Mouse (Mus musculus) heart, adult 2 months (tissue): ENCODE results near the gene Pigu. TPM values are rescaled to one million over a fixed set of nuclear protein-coding genes. Genes with fewer than 3 reads are reported as not detected.

Experiments used
- DNase-seq, 2 experiments: peaks; one replicate each; pipeline ENCODE4 v3.0.0; 2021
- H3K27ac ChIP-seq: fragments of 200-600 bp; 2 replicates; pipeline ENCODE4 v1.8.1; 2022
- H3K27me3 ChIP-seq: fragments of 200-500 bp; 2 replicates; pipeline ENCODE4 v1.6.1; 2012; ENCODE audit warnings: mild to moderate bottlenecking, low read length, inconsistent platforms, mixed read lengths; ENCODE audit not compliant: control insufficient read depth, insufficient read depth
- H3K36me3 ChIP-seq: fragments of 200-500 bp; 2 replicates; pipeline ENCODE4 v1.6.1; 2012; ENCODE audit warnings: low read length, inconsistent platforms; ENCODE audit not compliant: control insufficient read depth, insufficient read depth
- H3K4me1 ChIP-seq: fragments of 200-500 bp; 2 replicates; pipeline ENCODE4 v1.6.1; 2011; ENCODE audit warnings: low read length; ENCODE audit not compliant: control insufficient read depth, insufficient read depth
- H3K4me3 ChIP-seq: fragments of 200-600 bp; 2 replicates; pipeline ENCODE4 v1.8.1; 2022
- H3K79me2 ChIP-seq: fragments of 200-500 bp; replicated peaks from 2 replicates; pipeline ENCODE4 v1.6.1; 2012; ENCODE audit warnings: mild to moderate bottlenecking, inconsistent platforms, low read length, moderate library complexity, mixed read lengths; ENCODE audit not compliant: control insufficient read depth, insufficient read depth
- H3K9ac ChIP-seq: fragments of 200-500 bp; 2 replicates; pipeline ENCODE4 v1.6.1; 2012; ENCODE audit warnings: low read depth, mild to moderate bottlenecking, control low read depth, inconsistent platforms, low read length, mixed read lengths
- CTCF ChIP-seq: fragments of 200-600 bp; IDR thresholded peaks from 2 replicates; pipeline ENCODE4 v1.8.1; 2022; ENCODE audit warnings: antibody characterized with exemption, mild to moderate bottlenecking, moderate library complexity
- EP300 ChIP-seq: fragments of 200-500 bp; IDR thresholded peaks from 2 replicates; pipeline ENCODE4 v1.6.1; 2011; ENCODE audit warnings: low read depth, low read length, control low read depth; ENCODE audit not compliant: insufficient read depth
- POLR2A ChIP-seq: fragments of 200-500 bp; IDR thresholded peaks from 2 replicates; pipeline ENCODE4 v1.6.1; 2011; ENCODE audit warnings: mild to moderate bottlenecking, low read depth, low read length, control low read depth; ENCODE audit not compliant: insufficient read depth
- WGBS: fragments of 180-500 bp; shearing (Covaris S2); methylation state at CpG from one replicate; pipeline ENCODE4 v1.1.7; 2018; 5-methylcytosine and 5-hydroxymethylcytosine counted together
- intact Hi-C: fragments of 180-260 bp; cut with DNase I; formaldehyde crosslinking; loops from one replicate; pipeline ENCODE4 v1.15.1; 2025
- polyA plus RNA-seq: library from polyadenylated mRNA; depleted of rRNA; stranded (reverse); fragments of >200 nt; gene quantifications from 2 replicates; pipeline ENCODE4 v1.2.3, GENCODE M21; 2012
- total RNA-seq, 2 experiments: library from RNA; stranded (reverse); gene quantifications; 2 replicates each; pipeline ENCODE4 v1.2.3; 2021

The Pigu gene
- total and polyA plus RNA-seq, 3 experiments: 26.2 to 44.8 (median 26.6) TPM

- Histone ChIP-seq H3K4me1 (peaks cover 7% of the 10 kb centered on the region), H3K36me3 (peaks cover 4% of the 10 kb centered on the region; the same call in 1 of the 2 replicates), H3K79me2 (no peaks in the 10 kb centered on the region), H3K27ac (no peak overlapping the region), H3K27me3 (no peaks in the 10 kb centered on the region), H3K4me3 (no peak overlapping the region), H3K9ac (no peak overlapping the region)
- no peak for DNase-seq
- WGBS: 87% methylated on average over 2 of the region's 2 CpGs
- TF ChIP-seq CTCF: no peak
- no peak for TF ChIP-seq EP300
- no peak for TF ChIP-seq POLR2A
- intact Hi-C loops: no loop called here
These were observed 38.6 kb downstream of the Pigu start for GRCm38 (mm10) chr2:155318618-155319017.

GRCm38 (mm10) chr2:155313671-155314070 is 43.6 kb downstream of the Pigu start:
- H3K4me3 ChIP-seq: no peak overlapping the region
- intact Hi-C loops: no loop called here
- 74% methylated on average over 6 of the region's 6 CpGs for WGBS
- peaks cover 5% of the 10 kb centered on the region; the same call in 1 of the 2 replicates for H3K4me1 ChIP-seq
- H3K36me3 ChIP-seq: no peaks in the 10 kb centered on the region
- H3K79me2 ChIP-seq: no peaks in the 10 kb centered on the region
- no peaks in the 10 kb centered on the region for H3K27me3 ChIP-seq
- H3K9ac ChIP-seq: no peak overlapping the region
- no peak for DNase-seq
- H3K27ac ChIP-seq: no peak overlapping the region
- TF ChIP-seq POLR2A: no peak
- TF ChIP-seq CTCF: no peak
- TF ChIP-seq EP300: no peak

DNA sequence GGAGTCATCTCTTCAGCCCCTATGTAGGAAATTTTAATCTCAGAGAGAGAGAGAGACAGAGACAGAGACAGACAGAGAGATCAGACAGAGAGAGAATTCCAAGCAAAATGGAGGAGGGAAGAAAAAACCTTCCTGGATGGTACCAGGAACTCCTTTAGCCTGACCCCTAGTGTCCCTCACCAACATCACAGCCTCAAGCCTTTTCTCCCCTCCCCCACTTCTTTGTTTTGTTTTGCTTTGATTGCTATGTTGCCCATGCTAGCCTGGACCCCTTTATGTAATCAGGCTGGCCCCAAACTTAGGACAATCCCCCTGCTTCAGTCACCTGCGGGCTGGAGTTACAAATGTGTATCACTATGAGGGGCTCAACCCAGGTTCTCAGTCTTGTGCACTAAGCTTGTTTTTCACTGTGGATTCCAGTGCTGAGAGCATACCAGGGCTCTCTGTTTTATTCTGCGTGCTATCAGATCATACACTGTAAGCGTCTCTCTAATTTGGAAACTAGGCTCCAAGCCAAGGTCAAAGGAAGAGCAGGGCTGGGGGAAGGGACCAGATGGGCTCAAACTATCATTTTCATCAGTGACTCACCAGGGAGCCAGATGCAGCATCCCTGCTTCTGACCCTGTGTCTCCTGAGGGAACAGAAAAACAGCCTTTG is 48.2 kb downstream of the Pigu start:
- Histone ChIP-seq H3K27me3 (no peaks in the 10 kb centered on the region), H3K79me2 (no peaks in the 10 kb centered on the region), H3K27ac (peak overlapping the region; percentile 24; the same call in 1 of the 2 replicates), H3K4me3 (no peak overlapping the region), H3K4me1 (peaks cover 5% of the 10 kb centered on the region; the same call in 1 of the 2 replicates), H3K36me3 (no peaks in the 10 kb centered on the region), H3K9ac (peak overlapping the region; percentile 36; the same call in 1 of the 2 replicates)
- DNase-seq: peak in 1 of 2 experiments; percentile 45
- intact Hi-C loops: no loop called here
- 12% methylated on average over 3 of the region's 3 CpGs for WGBS
- TF ChIP-seq EP300 (no peak), POLR2A (no peak), CTCF (peak; percentile 65)

- Histone ChIP-seq H3K79me2 (no peaks in the 10 kb centered on the region), H3K27ac (peak overlapping the region; percentile 89), H3K9ac (0 out of 2 replicates have a peak overlapping the region, but pooled peaks have one; percentile 31), H3K4me1 (peaks cover 2% of the 10 kb centered on the region; the same call in 1 of the 2 replicates), H3K4me3 (no peak overlapping the region), H3K36me3 (peaks cover 2% of the 10 kb centered on the region; the same call in 1 of the 2 replicates), H3K27me3 (no peaks in the 10 kb centered on the region)
- intact Hi-C loops: loop anchor here (5.0 kb wide), 1 partner anchor 88 kb away; no protein-coding TSS in a partner anchor
- TF ChIP-seq EP300 (0 out of 2 replicates have a peak, but pooled peaks have one; percentile 28), POLR2A (peak; percentile 45; the same call in 1 of the 2 replicates), CTCF (peak; percentile 20; the same call in 1 of the 2 replicates)
- DNase-seq: peak in 1 of 2 experiments; percentile 45
- 38% methylated on average over 4 of the region's 4 CpGs for WGBS
These were observed 57.7 kb downstream of the Pigu start for GRCm38 (mm10) chr2:155299563-155299962.

GRCm38 (mm10) chr2:155295453-155295852 is 61.8 kb downstream of the Pigu start:
- Histone ChIP-seq H3K27ac (no peak overlapping the region), H3K27me3 (no peaks in the 10 kb centered on the region), H3K9ac (no peak overlapping the region), H3K36me3 (peaks cover 2% of the 10 kb centered on the region; the same call in 1 of the 2 replicates), H3K4me1 (peaks cover 2% of the 10 kb centered on the region; the same call in 1 of the 2 replicates), H3K79me2 (no peaks in the 10 kb centered on the region), H3K4me3 (no peak overlapping the region)
- intact Hi-C loops: loop anchor here (5.0 kb wide), 1 partner anchor 92 kb away; no protein-coding TSS in a partner anchor
- WGBS: 92% methylated on average over 6 of the region's 6 CpGs
- no peak for DNase-seq
- TF ChIP-seq EP300 (no peak), POLR2A (no peak), CTCF (no peak)

DNA sequence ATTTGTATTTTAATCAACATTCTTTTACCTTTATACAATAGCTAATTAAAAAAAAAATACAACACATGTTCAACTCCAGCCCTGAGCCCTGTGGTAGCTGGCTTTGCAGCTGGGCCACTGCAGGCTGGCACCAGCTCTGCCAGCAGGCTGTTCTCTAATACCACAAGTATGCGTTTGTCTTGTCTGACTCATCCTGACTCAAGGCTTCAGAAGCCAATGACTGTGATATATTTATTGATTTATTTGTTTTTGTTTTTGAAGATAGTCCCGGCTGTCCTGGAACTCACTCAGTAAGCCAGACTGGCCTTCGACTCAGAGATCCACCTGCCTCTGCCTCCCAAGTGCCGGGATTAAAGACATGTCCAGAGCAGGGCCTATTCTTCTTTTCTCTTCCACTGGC is 63.3 kb downstream of the Pigu start:
- no peak for DNase-seq
- 89% methylated on average over 4 of the region's 4 CpGs for WGBS
- H3K27me3 ChIP-seq: no peaks in the 10 kb centered on the region

More for the DNA sequence above, 63.3 kb downstream of the Pigu start:
- no peak for TF ChIP-seq EP300
- TF ChIP-seq CTCF: no peak
- TF ChIP-seq POLR2A: no peak
- intact Hi-C loops: no loop called here
- Histone ChIP-seq H3K4me1 (no peaks in the 10 kb centered on the region), H3K36me3 (no peaks in the 10 kb centered on the region; the same call in 1 of the 2 replicates), H3K79me2 (no peaks in the 10 kb centered on the region), H3K27ac (peak overlapping the region; percentile 73), H3K9ac (no peak overlapping the region), H3K4me3 (no peak overlapping the region)
